Mouse (Mus musculus) erythroblast, embryonic 14.5 days (primary cell): ENCODE measurements around the gene Afdn. TPM values are rescaled to one million over a fixed set of nuclear protein-coding genes. Genes with fewer than 3 reads are reported as not detected.
"Not testable (repeated sequence)": the region's sequence is repeated elsewhere in the genome, so short reads cannot be mapped to it uniquely, and the experiment has no call there.

Experiments used
- H3K27me3 ChIP-seq: 2 replicates; pipeline ENCODE4 v1.6.1; 2012; ENCODE audit warnings: inconsistent platforms; ENCODE audit not compliant: control insufficient read depth
- H3K36me3 ChIP-seq: 2 replicates; pipeline ENCODE4 v1.6.1; 2012; ENCODE audit warnings: mild to moderate bottlenecking, inconsistent platforms; ENCODE audit not compliant: control insufficient read depth
- H3K4me1 ChIP-seq: 2 replicates; pipeline ENCODE4 v1.6.1; 2012; ENCODE audit warnings: inconsistent platforms; ENCODE audit not compliant: control insufficient read depth
- H3K4me3 ChIP-seq: replicated peaks from 2 replicates; pipeline ENCODE3; 2012; ENCODE audit warnings: moderate library complexity, mild to moderate bottlenecking, inconsistent platforms
- H3K9me3 ChIP-seq: 2 replicates; pipeline ENCODE4 v1.6.1; 2012; ENCODE audit warnings: low read length, inconsistent platforms, mixed read lengths; ENCODE audit not compliant: control insufficient read depth
- GATA1 ChIP-seq: IDR thresholded peaks from 2 replicates; pipeline ENCODE4 v1.6.1; 2012; ENCODE audit warnings: low read length, inconsistent platforms, mixed read lengths
- TAL1 ChIP-seq: IDR thresholded peaks from 3 replicates; pipeline ENCODE4 v1.6.1; 2012; ENCODE audit warnings: low read length, inconsistent platforms, mixed read lengths
- polyA plus RNA-seq: library from polyadenylated mRNA; stranded (reverse); fragments of >175 nt; gene quantifications from 2 replicates; pipeline ENCODE4 v1.2.3, GENCODE M21; 2012

Gene Afdn
- polyA plus RNA-seq, 1 experiment: not detected

- Histone ChIP-seq H3K9me3 (no peaks in the 10 kb centered on the region), H3K36me3 (no peaks in the 10 kb centered on the region), H3K27me3 (no peaks in the 10 kb centered on the region), H3K4me1 (no peaks in the 10 kb centered on the region), H3K4me3 (no peak overlapping the region)
- no peak for TF ChIP-seq GATA1
- TF ChIP-seq TAL1: no peak
Measured at GRCm38 (mm10) chr17:13940487-13940886, 180.1 kb downstream of the Afdn start.

GRCm38 (mm10) chr17:13948073-13948472, 187.7 kb downstream of the Afdn start, which contains the start of gene Gm7168:
TSS of gene Gm7168 (plus strand) at chr17:13948373.
- H3K4me1 ChIP-seq, H3K27me3 ChIP-seq, H3K4me3 ChIP-seq, H3K9me3 ChIP-seq, H3K36me3 ChIP-seq: not testable (repeated sequence)

GRCm38 (mm10) chr17:13951570-13951969, 191.2 kb downstream of the Afdn start:
- H3K4me1 ChIP-seq, H3K27me3 ChIP-seq, H3K9me3 ChIP-seq, H3K36me3 ChIP-seq, H3K4me3 ChIP-seq: not testable (repeated sequence)

Other genes with a start within 250 kb of the Afdn start
- not detected in 2 replicates for gene Tcte2, start 1.3 kb downstream of the Afdn start, polyA plus RNA-seq
- gene Gm7168, start 187.8 kb downstream of the Afdn start, polyA plus RNA-seq: not detected in 2 replicates
- gene Gm7356, start 243.2 kb downstream of the Afdn start, polyA plus RNA-seq: not detected in 2 replicates